Mouse (Mus musculus) neural tube, embryonic 15.5 days (tissue): Measurements from ENCODE around the gene Ppie. TPM values are rescaled to one million over a fixed set of nuclear protein-coding genes. Genes with fewer than 3 reads are reported as not detected.

Experiments used
- ATAC-seq: fragments of 200-750 bp; cut with Nextera tagmentation; 2 replicates; pipeline ENCODE4 v1.8.0; 2017; ENCODE audit warnings: mild to moderate bottlenecking, moderate TSS enrichment, moderate library complexity; ENCODE audit not compliant: low FRiP score
- H3K27ac ChIP-seq: fragments of 300-500 bp; sonication (generic); replicated peaks from 2 replicates; pipeline ENCODE4 v1.5.1; 2015; ENCODE audit warnings: mild to moderate bottlenecking, inconsistent platforms
- H3K27me3 ChIP-seq: fragments of 300-500 bp; sonication (generic); replicated peaks from 2 replicates; pipeline ENCODE4 v1.6.1; 2015; ENCODE audit warnings: inconsistent platforms
- H3K36me3 ChIP-seq: fragments of 300-500 bp; sonication (generic); 2 replicates; pipeline ENCODE4 v1.6.1; 2015; ENCODE audit warnings: inconsistent platforms
- H3K4me1 ChIP-seq: fragments of 300-500 bp; sonication (generic); 2 replicates; pipeline ENCODE4 v1.6.1; 2015; ENCODE audit warnings: inconsistent platforms
- H3K4me2 ChIP-seq: fragments of 300-500 bp; sonication (generic); 2 replicates; pipeline ENCODE4 v1.6.1; 2015; ENCODE audit warnings: inconsistent platforms, mild to moderate bottlenecking, moderate library complexity
- H3K4me3 ChIP-seq: fragments of 300-500 bp; sonication (generic); replicated peaks from 2 replicates; pipeline ENCODE4 v1.5.1; 2015; ENCODE audit warnings: mild to moderate bottlenecking, inconsistent platforms
- H3K9ac ChIP-seq: fragments of 300-500 bp; sonication (generic); replicated peaks from 2 replicates; pipeline ENCODE4 v1.6.1; 2015; ENCODE audit warnings: mild to moderate bottlenecking, inconsistent platforms
- H3K9me3 ChIP-seq: fragments of 300-500 bp; sonication (generic); replicated peaks from 2 replicates; pipeline ENCODE4 v1.6.1; 2016; ENCODE audit warnings: inconsistent platforms
- WGBS: fragments of 180-500 bp; shearing (Covaris S2); methylation state at CpG from one replicate; pipeline ENCODE4 v1.1.7; 2015; ENCODE audit warnings: mixed read lengths; 5-methylcytosine and 5-hydroxymethylcytosine counted together
- polyA plus RNA-seq: library from polyadenylated mRNA; unstranded; fragments of >200 nt; fragmentation: Nextera tagmentation; extraction: Ambion mirVana; gene quantifications from 2 replicates; pipeline ENCODE4 v1.2.1, GENCODE M21; 2015

Gene Ppie
- polyA plus RNA-seq, 1 experiment from 2014 or later = 50.4 TPM

DNA sequence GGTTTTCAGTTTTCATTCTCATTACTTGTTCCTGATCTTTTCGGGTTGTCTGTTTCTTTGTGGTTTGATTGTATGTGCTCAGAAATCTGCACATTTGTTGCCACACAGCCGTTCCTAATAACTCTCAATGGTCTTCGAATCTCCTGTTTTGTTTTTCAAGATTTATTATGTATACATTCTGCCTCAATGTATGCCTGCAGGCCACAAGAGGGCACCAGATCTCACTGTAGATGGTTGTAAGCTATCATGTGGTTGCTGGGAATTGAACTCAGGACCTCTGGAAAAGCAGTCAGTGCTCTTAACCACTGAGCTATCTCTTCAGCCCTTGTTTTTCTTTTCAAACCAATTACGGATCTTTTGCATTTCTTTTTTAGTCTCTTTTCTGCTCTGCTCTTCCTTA, 53.4 kb downstream of the Ppie start:
- no peak for ATAC-seq
- 88% methylated on average over 4 of the region's 4 CpGs for WGBS
- Histone ChIP-seq H3K9ac (no peak overlapping the region), H3K4me2 (no peak overlapping the region), H3K4me1 (no peaks in the 10 kb centered on the region), H3K36me3 (no peaks in the 10 kb centered on the region), H3K27me3 (no peaks in the 10 kb centered on the region), H3K9me3 (no peaks in the 10 kb centered on the region), H3K27ac (no peak overlapping the region), H3K4me3 (no peak overlapping the region)

DNA sequence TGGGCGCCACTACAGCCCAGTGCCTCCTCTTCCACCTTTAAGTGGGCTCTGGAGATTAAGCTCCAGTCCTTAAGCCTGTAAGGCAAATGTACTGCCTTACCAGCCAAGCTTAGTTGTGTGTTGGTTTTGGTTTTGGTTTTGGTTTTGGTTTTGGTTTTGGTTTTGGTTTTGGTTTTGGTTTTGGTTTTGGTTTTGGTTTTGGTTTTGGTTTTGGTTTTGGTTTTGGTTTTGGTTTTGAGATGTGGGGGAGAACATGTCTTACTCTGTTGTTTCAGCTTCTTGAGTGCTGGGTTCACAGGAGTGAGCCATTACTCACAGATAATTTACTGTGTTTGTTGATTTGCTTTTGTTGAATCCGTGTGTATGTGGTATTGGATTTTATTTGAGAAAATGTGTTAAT, 54.5 kb downstream of the Ppie start:
- H3K4me2 ChIP-seq = no peak overlapping the region
- no peaks in the 10 kb centered on the region for H3K27me3 ChIP-seq
- H3K9me3 ChIP-seq = no peaks in the 10 kb centered on the region
- WGBS = 86% methylated on average over 2 of the region's 2 CpGs
- no peak overlapping the region for H3K9ac ChIP-seq
- ATAC-seq = no peak
- H3K4me3 ChIP-seq = no peak overlapping the region
- no peak overlapping the region for H3K27ac ChIP-seq
- no peaks in the 10 kb centered on the region for H3K4me1 ChIP-seq
- no peaks in the 10 kb centered on the region for H3K36me3 ChIP-seq

DNA sequence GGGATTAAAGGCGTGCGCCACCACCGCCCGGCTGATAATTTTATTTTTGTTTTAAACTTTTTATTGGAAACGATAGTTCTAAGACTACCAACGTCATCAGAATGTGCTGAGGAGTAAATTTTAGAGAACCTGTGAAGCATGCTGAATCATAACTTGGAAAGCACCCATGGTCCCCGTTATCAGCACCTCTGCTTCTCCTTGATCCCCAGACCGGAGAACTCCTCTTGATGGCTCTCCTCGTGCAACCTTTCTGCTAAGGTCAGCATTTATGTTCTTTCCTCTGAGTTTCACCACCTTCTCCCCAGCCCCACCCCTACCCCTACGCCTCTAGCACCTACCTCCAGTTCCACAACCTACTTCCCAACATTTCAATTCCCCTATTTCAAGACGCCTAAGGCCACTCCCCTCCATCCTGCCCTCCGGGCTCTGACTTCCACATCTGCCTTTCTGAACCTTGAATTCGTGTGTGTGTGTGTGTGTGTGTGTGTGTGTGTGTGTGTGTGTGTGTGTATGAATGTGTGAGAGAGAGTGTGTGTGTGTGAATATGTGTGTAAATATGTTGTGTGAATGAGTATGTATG, 56.3 kb downstream of the Ppie start:
- no peak overlapping the region for H3K4me2 ChIP-seq
- no peaks in the 10 kb centered on the region for H3K9me3 ChIP-seq
- H3K27ac ChIP-seq = no peak overlapping the region
- H3K4me3 ChIP-seq = no peak overlapping the region
- 72% methylated on average over 13 of the region's 13 CpGs for WGBS
- no peak overlapping the region for H3K9ac ChIP-seq
- no peaks in the 10 kb centered on the region for H3K36me3 ChIP-seq
- no peak for ATAC-seq
- no peaks in the 10 kb centered on the region for H3K4me1 ChIP-seq
- no peaks in the 10 kb centered on the region for H3K27me3 ChIP-seq

DNA sequence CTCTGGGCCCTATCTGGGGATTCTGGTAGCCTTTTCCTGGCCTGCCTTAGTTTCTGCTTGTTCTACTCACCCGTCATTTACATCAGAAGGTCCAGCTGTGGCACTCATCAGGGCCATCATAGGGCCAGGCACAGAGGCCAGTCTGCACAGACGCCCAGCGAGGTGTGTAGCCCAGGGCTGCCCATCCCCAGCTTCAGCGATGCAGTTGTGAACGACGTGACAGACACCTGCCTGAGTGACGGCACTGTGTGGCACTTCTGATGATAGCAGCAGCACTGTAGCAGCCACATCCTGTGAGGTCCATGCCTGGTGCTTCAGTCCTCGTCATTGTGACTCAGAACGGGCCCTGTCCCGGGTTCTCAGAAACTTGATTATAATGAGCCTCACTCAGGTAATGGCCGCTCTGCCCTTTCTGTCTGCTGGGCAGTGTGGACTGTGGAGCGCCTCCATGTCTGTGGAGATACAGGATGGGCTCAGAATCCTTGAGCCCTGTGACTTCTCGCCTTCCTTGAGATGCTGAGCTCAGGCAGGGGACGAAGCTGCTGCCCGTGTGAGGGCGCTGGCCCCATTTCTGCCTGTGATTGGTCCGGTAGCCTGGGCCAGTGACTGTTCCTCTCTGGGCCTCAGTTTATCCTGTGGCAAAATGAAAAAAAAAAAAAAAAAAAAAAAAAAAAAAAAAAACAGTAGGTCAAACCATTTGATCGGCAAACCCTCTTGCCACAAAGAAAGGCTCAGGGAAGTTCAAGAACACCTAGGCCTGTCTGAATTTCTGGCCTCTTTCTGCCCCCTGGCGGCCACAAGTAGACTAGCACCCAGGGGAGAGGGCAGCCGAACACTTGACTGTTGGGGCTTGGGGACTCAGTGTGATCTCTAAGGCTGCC, 57.2 kb downstream of the Ppie start:
- peak; percentile 31; the same call in 1 of the 2 replicates for ATAC-seq
- Histone ChIP-seq H3K4me3 (no peak overlapping the region), H3K36me3 (no peaks in the 10 kb centered on the region), H3K4me1 (no peaks in the 10 kb centered on the region), H3K9me3 (no peaks in the 10 kb centered on the region), H3K4me2 (no peak overlapping the region), H3K9ac (no peak overlapping the region), H3K27ac (no peak overlapping the region), H3K27me3 (no peaks in the 10 kb centered on the region)
- 74% methylated on average over 20 of the region's 20 CpGs for WGBS

DNA sequence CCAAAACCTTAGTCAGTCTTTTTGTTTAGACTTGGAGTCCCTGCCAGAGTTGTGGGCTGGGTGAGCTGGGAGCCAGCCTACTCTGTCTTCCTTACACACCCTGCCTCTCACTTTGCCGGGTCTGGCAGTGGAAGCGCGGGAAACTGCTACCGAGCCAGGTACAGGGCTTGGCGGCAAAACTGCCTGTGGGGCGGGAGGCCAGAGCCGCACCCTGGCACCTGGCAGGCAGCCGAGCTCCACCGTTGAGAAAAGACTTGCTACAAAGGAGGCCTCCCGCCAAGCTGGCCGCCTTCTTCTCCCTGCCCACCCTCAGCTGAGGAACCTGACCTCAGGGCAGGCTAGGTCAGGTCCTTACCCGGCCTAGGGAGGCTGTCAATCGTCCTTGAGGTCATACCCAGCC, 59.0 kb downstream of the Ppie start:
- no peaks in the 10 kb centered on the region for H3K36me3 ChIP-seq

DNA sequence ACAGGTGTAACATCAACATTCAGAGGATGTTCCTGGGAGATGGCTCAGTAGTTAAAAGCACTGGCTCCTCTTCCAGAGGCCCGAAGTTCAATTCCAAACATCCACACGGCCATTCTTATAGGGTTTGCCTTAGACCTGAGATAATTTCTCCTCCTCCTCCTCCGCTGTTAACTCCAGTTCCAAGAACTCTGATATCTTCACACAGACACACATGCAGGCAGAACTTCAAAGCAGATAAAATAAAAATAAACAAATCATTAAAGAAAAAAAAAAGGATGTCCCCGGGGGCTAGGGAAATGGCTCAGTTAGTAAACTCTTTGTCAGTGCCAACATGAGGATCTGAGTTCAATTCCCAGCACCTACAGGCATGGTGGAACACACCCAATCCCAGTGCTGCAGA, 61.5 kb downstream of the Ppie start:
- Histone ChIP-seq H3K4me2 (no peak overlapping the region), H3K27me3 (no peaks in the 10 kb centered on the region), H3K4me3 (no peak overlapping the region), H3K4me1 (no peaks in the 10 kb centered on the region), H3K36me3 (no peaks in the 10 kb centered on the region), H3K9ac (no peak overlapping the region), H3K27ac (no peak overlapping the region), H3K9me3 (no peaks in the 10 kb centered on the region)
- ATAC-seq = no peak
- 95% methylated on average over 4 of the region's 4 CpGs for WGBS

More for the DNA sequence above, 59.0 kb downstream of the Ppie start:
- no peak overlapping the region for H3K9ac ChIP-seq
- WGBS = 46% methylated on average over 13 of the region's 13 CpGs
- no peak overlapping the region for H3K4me2 ChIP-seq
- H3K27me3 ChIP-seq = no peaks in the 10 kb centered on the region
- no peak overlapping the region for H3K27ac ChIP-seq
- H3K4me1 ChIP-seq = no peaks in the 10 kb centered on the region
- H3K9me3 ChIP-seq = no peaks in the 10 kb centered on the region
- no peak overlapping the region for H3K4me3 ChIP-seq
- ATAC-seq = no peak

Other genes with a start within 250 kb of the Ppie start
- 23.3 and 29.3 TPM in 2 replicates for gene Mfsd2a, start 178.8 kb downstream of the Ppie start, polyA plus RNA-seq
- 38.2 and 52.3 TPM in 2 replicates for gene Mycl, start 144.3 kb downstream of the Ppie start, polyA plus RNA-seq
- gene Trit1, start 123.4 kb downstream of the Ppie start, polyA plus RNA-seq = 21.0 and 21.9 TPM in 2 replicates
- gene Bmp8b, start 34.8 kb downstream of the Ppie start, polyA plus RNA-seq = 0.38 and 0.43 TPM in 2 replicates
- gene Oxct2b, start 23.7 kb downstream of the Ppie start, polyA plus RNA-seq = 0.68 and 0.77 TPM in 2 replicates
- 33.2 and 34.4 TPM in 2 replicates for gene Hpcal4, start 43.3 kb upstream of the Ppie start, polyA plus RNA-seq
- 0.17 TPM in 1 of 2 replicates, not detected in the other for gene Nt5c1a, start 61.6 kb upstream of the Ppie start, polyA plus RNA-seq
- gene Heyl, start 93.6 kb upstream of the Ppie start, polyA plus RNA-seq = 5.6 and 9.6 TPM in 2 replicates
- gene Pabpc4, start 122.4 kb upstream of the Ppie start, polyA plus RNA-seq = 28.3 and 31.7 TPM in 2 replicates
- gene Oxct2a, start 183.7 kb upstream of the Ppie start, polyA plus RNA-seq = 0.14 TPM in 1 of 2 replicates, not detected in the other
- gene Bmp8a, start 203.3 kb upstream of the Ppie start, polyA plus RNA-seq = 0.20 and 0.43 TPM in 2 replicates